Mouse (Mus musculus) left cerebral cortex, postnatal 25 days (tissue): Measurements from ENCODE around the gene Bmp2k. TPM values are rescaled to one million over a fixed set of nuclear protein-coding genes. Genes with fewer than 3 reads are reported as not detected.

Source experiments
- DNase-seq, 2 experiments: peaks; one replicate each; pipeline ENCODE4 v3.0.0; 2022; ENCODE audit warnings: low spot score in 2 of 2, mixed read lengths in 1 of 2
- intact Hi-C: fragments of 180-260 bp; cut with DNase I; formaldehyde crosslinking; loops from one replicate; pipeline ENCODE4 v1.15.1; 2025
- total RNA-seq, 2 experiments: library from RNA; stranded (reverse); gene quantifications; 2 replicates each; pipeline ENCODE4 v1.2.3; 2021

Gene Bmp2k
- total RNA-seq, 2 experiments from 2014 or later = 12.7 to 13.2 TPM

DNA sequence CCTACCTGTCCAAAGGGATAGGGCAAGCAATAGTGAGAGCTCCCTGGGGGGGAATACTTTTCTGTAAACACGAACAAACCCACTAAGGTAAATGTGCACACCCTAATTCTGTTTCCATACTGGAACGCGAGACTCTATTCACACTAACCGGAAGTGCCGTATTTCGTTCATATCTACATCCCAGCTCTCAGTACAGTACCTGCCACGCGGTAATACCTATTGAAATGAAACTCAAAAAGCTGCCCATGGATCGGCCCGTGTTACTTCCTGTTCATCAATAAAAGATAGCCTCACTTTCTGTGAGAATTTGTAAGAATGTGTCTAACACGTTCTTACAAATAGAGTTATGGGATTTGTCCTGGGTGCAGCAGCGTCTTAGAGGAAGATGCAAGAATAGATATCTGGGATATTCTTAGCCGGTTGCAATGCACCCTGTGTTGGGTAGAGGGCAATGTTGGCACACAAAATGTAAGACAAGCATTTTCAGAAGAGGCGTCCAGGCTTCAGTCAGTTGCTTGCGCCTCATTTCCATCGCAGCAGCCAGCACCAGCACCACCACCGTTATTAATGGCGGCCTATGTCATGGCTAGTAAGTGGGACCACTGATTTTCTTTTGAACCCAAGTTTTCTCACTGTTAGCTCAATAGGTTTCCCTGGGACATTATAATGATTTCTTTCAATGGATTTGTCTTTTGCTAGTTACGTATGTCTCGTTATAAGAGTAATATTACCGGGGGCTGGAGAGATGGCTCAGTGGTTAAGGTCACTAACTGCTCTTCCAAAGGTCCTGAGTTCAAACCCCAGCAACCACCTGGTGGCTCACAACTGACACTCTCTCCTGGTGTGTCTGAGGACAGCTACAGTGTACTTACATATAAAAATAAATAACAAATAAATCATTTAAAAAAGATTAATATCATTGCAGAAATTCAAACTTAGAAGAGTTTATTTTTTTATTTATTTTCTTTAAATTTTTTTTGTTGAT is 131.0 kb downstream of the Bmp2k start:
- intact Hi-C loops = loop anchor here (5.0 to 10.0 kb wide), 4 partner anchors 469 to 1746 kb away; no protein-coding TSS in a partner anchor
- peak; percentile 71 to 87 for DNase-seq

DNA sequence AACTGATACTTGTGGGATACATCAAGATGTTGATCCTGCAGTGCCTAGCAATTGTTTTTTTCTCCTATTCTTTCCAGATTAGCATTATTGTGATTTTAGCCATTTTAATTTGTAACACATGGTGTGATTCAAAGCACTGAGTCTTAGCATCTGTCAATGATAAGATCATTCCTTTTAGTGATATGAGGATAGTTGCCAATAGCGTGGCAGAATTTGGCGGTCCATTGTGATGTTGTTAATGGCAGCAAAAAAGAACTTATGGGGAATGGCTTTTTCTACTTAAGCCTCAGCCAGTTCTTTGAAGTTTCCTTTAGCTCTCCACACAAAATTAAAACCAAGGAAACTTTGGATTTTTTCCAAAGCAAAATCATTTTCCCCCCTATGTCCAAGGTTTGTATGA is 132.1 kb downstream of the Bmp2k start:
- DNase-seq = no peak
- intact Hi-C loops = loop anchor here (5.0 to 10.0 kb wide), 4 partner anchors 468 to 1745 kb away; no protein-coding TSS in a partner anchor

DNA sequence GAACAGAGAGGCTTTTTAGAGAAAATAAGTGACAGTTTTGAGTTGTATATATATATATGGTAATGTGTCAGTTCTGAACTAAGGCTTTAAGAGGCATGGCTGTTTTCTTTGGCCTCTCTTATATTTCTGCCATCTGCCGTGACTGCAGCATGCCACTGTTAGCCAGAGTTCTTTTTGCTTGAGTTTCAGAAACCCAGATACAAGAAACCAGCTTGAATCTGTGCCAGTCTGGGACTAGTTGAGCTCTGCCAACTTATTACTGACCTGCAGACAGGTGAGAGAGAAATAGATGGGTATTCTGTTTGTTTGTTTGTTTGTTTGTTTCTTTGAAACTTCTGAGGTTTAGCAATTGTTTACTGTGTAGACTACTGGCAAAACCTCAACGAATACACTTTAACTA is 137.8 kb downstream of the Bmp2k start:
- intact Hi-C loops = no loop called here
- no peak for DNase-seq

Other genes starting within 250 kb of the Bmp2k start
- 10 to 100 TPM; 13.0 to 15.2 TPM for gene Anxa3, start 204.3 kb upstream of the Bmp2k start, total RNA-seq
- gene Paqr3, start 113.9 kb downstream of the Bmp2k start, total RNA-seq = 10 to 100 TPM; 27.7 to 28.3 TPM